Mouse (Mus musculus): Measurements from ENCODE around the gene Fam49a. TPM values are rescaled to one million over a fixed set of nuclear protein-coding genes. Genes with fewer than 3 reads are reported as not detected.

Fam49a gene
- total and polyA plus RNA-seq, 2 experiments from 2014 or later = 55.5 to 67.1 TPM

- no peak for DNase-seq (ENCODE audit: low spot score)
- no peaks in the 10 kb centered on the region for H3K9me3 ChIP-seq (ENCODE audit: low read length)
- no peaks in the 10 kb centered on the region for H3K27me3 ChIP-seq (ENCODE audit: insufficient read depth, low read length)
- H3K4me1 ChIP-seq (ENCODE audit: insufficient read depth, low read length) = no peaks in the 10 kb centered on the region
- H3K27ac ChIP-seq = no peak overlapping the region
- no peaks in the 10 kb centered on the region for H3K36me3 ChIP-seq (ENCODE audit: insufficient read depth, low read length)
- 0 out of 2 replicates have a peak overlapping the region, but pooled peaks have one; percentile 13 for H3K4me3 ChIP-seq (ENCODE audit: low read length)
- H3K9ac ChIP-seq (replicated peaks; ENCODE audit: low read length) = no peak overlapping the region
- WGBS = 45% methylated on average over 15 of the region's 15 CpGs
- TF ChIP-seq CTCF (IDR thresholded peaks at IDR 0.05; ENCODE audit: low read depth) = no peak
- ATAC-seq = no peak
- H3K4me2 ChIP-seq (ENCODE audit: low read depth, low read length) = peak overlapping the region; percentile 43
Observed at GRCm38 (mm10) chr12:12401504-12401903, 139.6 kb downstream of the Fam49a start.

- Histone ChIP-seq H3K4me1 (ENCODE audit: insufficient read depth, low read length) (no peaks in the 10 kb centered on the region), H3K9ac (replicated peaks; ENCODE audit: low read length) (no peak overlapping the region), H3K9me3 (ENCODE audit: low read length) (no peaks in the 10 kb centered on the region), H3K27ac (no peak overlapping the region), H3K27me3 (ENCODE audit: insufficient read depth, low read length) (no peaks in the 10 kb centered on the region), H3K36me3 (ENCODE audit: insufficient read depth, low read length) (no peaks in the 10 kb centered on the region), H3K4me3 (ENCODE audit: low read length) (no peak overlapping the region), H3K4me2 (ENCODE audit: low read depth, low read length) (no peak overlapping the region)
- no peak for ATAC-seq
- no peak for DNase-seq (ENCODE audit: low spot score)
- TF ChIP-seq CTCF (IDR thresholded peaks at IDR 0.05; ENCODE audit: low read depth) = no peak
- 55% methylated on average over 10 of the region's 10 CpGs for WGBS
Observed at GRCm38 (mm10) chr12:12405491-12406110, 143.7 kb downstream of the Fam49a start.

DNA sequence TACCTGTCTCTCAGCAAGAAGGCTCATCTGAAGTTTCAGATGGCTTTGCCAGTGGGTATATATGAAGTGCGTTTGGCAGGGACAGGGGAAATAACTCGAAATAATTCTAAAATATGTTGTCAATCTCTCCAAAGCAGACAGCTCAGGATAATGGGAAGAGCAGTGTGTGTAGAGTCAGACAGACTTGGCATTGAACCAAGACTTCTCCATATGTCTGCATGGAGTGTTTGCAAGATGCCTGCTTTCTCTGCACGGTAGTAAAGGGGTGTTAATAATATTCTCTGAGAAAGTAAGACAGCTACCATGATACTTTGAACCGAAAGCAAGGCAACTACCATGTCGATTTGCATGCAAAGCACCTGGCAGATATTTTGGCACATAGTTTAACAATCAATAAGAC lies 147.1 kb downstream of the Fam49a start:
- ATAC-seq = no peak
- Histone ChIP-seq H3K36me3 (ENCODE audit: insufficient read depth, low read length) (no peaks in the 10 kb centered on the region), H3K4me2 (ENCODE audit: low read depth, low read length) (no peak overlapping the region), H3K4me1 (ENCODE audit: insufficient read depth, low read length) (no peaks in the 10 kb centered on the region), H3K4me3 (ENCODE audit: low read length) (no peak overlapping the region), H3K27me3 (ENCODE audit: insufficient read depth, low read length) (no peaks in the 10 kb centered on the region), H3K9me3 (ENCODE audit: low read length) (no peaks in the 10 kb centered on the region), H3K27ac (no peak overlapping the region), H3K9ac (replicated peaks; ENCODE audit: low read length) (no peak overlapping the region)
- TF ChIP-seq CTCF (IDR thresholded peaks at IDR 0.05; ENCODE audit: low read depth) = no peak
- WGBS = 58% methylated on average over 5 of the region's 5 CpGs
- DNase-seq (ENCODE audit: low spot score) = peak; percentile 44

DNA sequence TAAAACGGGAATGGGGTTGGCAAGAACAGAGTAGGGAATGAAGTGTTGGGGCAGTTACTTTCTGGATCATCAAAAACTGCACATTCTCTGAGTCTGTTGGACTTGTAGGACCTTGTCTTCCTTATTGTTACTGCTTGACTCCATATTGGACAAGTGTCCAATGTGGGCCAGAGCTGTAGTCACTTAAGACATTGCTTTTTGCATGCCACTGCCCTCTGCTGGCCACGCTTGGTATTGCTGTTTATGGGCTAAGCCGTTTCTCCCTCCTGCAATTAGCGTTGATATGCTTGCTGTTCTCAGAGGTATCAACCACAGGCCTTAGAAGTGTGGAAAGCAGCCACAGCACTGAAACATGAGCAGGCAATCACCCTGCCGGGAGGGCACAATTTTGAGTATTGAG lies 150.7 kb downstream of the Fam49a start:
- Histone ChIP-seq H3K27me3 (ENCODE audit: insufficient read depth, low read length) (no peaks in the 10 kb centered on the region), H3K4me1 (ENCODE audit: insufficient read depth, low read length) (no peaks in the 10 kb centered on the region), H3K4me3 (ENCODE audit: low read length) (no peak overlapping the region), H3K9ac (replicated peaks; ENCODE audit: low read length) (no peak overlapping the region), H3K36me3 (ENCODE audit: insufficient read depth, low read length) (no peaks in the 10 kb centered on the region), H3K9me3 (ENCODE audit: low read length) (no peaks in the 10 kb centered on the region), H3K27ac (no peak overlapping the region), H3K4me2 (ENCODE audit: low read depth, low read length) (no peak overlapping the region)
- WGBS = 40% methylated on average over 5 of the region's 5 CpGs
- ATAC-seq = 0 out of 2 replicates have a peak, but pooled peaks have one; percentile 15
- peak; percentile 85 for DNase-seq (ENCODE audit: low spot score)
- TF ChIP-seq CTCF (IDR thresholded peaks at IDR 0.05; ENCODE audit: low read depth) = peak; percentile 95

DNA sequence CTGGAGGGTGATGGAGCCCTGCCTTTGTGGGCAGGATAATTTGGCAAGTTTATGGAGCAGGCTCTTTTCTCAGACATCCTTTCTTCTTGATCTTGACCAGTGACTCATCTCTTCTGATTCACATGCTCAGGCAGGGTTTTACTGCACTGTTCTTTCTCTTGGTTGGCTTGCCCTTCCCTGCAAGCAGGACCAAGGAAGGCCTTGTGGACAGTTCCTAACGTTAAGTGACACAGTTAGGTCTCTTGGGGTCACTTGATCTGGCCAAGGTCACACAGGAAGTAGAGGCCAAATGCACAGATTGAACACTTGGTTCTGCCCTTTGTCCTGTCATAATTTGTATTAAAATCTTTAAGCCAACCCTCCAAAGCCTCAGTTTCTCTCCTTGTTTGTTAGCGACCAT lies 158.5 kb downstream of the Fam49a start:
- Histone ChIP-seq H3K4me2 (ENCODE audit: low read depth, low read length) (peak overlapping the region; percentile 68; the same call in 1 of the 2 replicates), H3K36me3 (ENCODE audit: insufficient read depth, low read length) (no peaks in the 10 kb centered on the region), H3K27ac (no peak overlapping the region), H3K4me1 (ENCODE audit: insufficient read depth, low read length) (peaks cover 5% of the 10 kb centered on the region; the same call in 1 of the 2 replicates), H3K4me3 (ENCODE audit: low read length) (no peak overlapping the region), H3K9me3 (ENCODE audit: low read length) (no peaks in the 10 kb centered on the region), H3K9ac (replicated peaks; ENCODE audit: low read length) (no peak overlapping the region), H3K27me3 (ENCODE audit: insufficient read depth, low read length) (no peaks in the 10 kb centered on the region)
- TF ChIP-seq CTCF (IDR thresholded peaks at IDR 0.05; ENCODE audit: low read depth) = no peak
- 3% methylated on average over 2 of the region's 2 CpGs for WGBS
- ATAC-seq (peak; percentile 30; the same call in 1 of the 2 replicates), DNase-seq (ENCODE audit: low spot score) (no peak)

DNA sequence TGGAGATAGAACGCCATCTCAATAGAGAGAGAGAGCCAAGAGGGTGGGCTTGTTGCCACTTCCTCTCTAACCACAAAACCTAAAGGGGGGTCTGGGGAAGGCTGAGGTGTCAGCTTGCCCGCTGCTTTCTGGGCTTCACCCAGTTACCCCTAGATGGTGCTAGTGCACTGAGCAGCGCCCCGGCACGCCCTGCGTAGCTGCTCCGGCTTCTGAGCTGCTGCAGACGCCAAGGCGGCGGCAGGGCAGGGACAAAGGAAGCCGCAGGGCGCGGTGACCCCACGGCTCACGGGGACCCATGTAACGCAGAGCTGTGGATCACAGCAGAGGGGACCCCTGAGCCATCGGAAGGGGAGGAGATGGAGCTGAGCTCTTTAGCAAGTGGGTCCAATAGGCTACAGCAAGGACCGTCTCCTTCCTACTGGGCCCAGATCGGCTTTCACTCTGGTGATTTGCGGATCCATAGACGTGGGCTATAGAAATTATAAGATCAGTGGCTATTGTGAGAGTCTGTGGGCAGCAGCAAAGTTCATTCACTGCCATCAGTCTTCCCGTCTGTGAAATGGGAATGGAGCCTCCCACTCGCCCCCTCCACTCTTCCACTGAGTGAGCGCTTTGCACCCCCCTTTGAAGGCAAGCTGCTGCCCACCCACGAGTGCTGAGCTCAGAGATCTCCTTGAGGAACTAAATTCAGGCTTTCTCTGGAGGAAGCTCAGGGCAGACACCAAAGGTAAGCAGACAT lies 159.1 kb downstream of the Fam49a start:
- Histone ChIP-seq H3K4me2 (ENCODE audit: low read depth, low read length) (peak overlapping the region; percentile 68), H3K4me3 (ENCODE audit: low read length) (peak overlapping the region; percentile 39), H3K36me3 (ENCODE audit: insufficient read depth, low read length) (no peaks in the 10 kb centered on the region), H3K27me3 (ENCODE audit: insufficient read depth, low read length) (no peaks in the 10 kb centered on the region), H3K9me3 (ENCODE audit: low read length) (no peaks in the 10 kb centered on the region), H3K27ac (peak overlapping the region; percentile 64; the same call in 1 of the 2 replicates), H3K4me1 (ENCODE audit: insufficient read depth, low read length) (peaks cover 5% of the 10 kb centered on the region; the same call in 1 of the 2 replicates), H3K9ac (replicated peaks; ENCODE audit: low read length) (peak overlapping the region; percentile 52)
- DNase-seq (ENCODE audit: low spot score) = peak; percentile 93
- peak; percentile 96 for ATAC-seq
- TF ChIP-seq CTCF (IDR thresholded peaks at IDR 0.05; ENCODE audit: low read depth) = peak; percentile 99
- 9% methylated on average over 25 of the region's 25 CpGs for WGBS

GRCm38 (mm10) chr12:12421580-12421878 lies 159.6 kb downstream of the Fam49a start:
- Histone ChIP-seq H3K36me3 (ENCODE audit: insufficient read depth, low read length) (no peaks in the 10 kb centered on the region), H3K4me3 (ENCODE audit: low read length) (no peak overlapping the region), H3K27ac (no peak overlapping the region), H3K4me2 (ENCODE audit: low read depth, low read length) (no peak overlapping the region), H3K9me3 (ENCODE audit: low read length) (no peaks in the 10 kb centered on the region), H3K4me1 (ENCODE audit: insufficient read depth, low read length) (peaks cover 5% of the 10 kb centered on the region; the same call in 1 of the 2 replicates), H3K9ac (replicated peaks; ENCODE audit: low read length) (no peak overlapping the region; the same call in 1 of the 2 replicates), H3K27me3 (ENCODE audit: insufficient read depth, low read length) (no peaks in the 10 kb centered on the region)
- no peak for TF ChIP-seq CTCF (IDR thresholded peaks at IDR 0.05; ENCODE audit: low read depth)
- no peak for ATAC-seq
- no peak for DNase-seq (ENCODE audit: low spot score)
- WGBS = 91% methylated on average over 8 of the region's 8 CpGs
